Mouse (Mus musculus) embryo, embryonic 10 days (tissue): ENCODE measurements at regions not wholly inside any gene's neighbourhood (a gene's known extent, or its start where the extent isn't known, plus 50 kb on each side); places are given as distances from the start of the nearest gene placed in this dataset.

ENCODE experiments used
- DNase-seq: peaks from one replicate; pipeline ENCODE4 v3.0.0-alpha.2; 2015; ENCODE audit warnings: low spot score

DNA sequence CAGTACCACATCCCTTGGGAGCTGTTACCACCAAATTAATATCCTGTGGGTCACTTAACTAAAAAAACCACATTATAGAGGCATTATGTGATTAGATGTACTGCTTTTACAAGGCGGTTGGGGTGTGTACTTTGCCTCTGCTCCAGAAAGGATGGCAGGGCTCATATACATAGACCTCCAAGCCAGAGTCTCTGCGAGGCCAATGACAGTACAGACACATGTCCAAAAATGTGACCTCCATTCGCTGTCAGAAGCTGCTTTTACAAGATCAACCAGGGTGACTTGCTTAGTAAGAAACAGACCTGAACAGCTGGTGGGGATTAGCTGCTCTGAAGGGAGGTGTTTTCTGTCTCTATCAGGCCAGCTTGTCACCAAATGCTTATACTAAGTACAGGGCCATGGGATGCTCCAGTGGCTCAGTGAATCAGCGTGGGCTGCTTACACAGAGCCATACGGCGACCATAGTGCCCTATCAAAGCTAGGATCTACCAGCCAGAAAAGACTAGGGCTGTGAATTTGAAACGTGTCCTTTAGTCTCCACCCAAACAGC is 433.0 kb upstream of the Atp11b start:
- DNase-seq, result no peak

DNA sequence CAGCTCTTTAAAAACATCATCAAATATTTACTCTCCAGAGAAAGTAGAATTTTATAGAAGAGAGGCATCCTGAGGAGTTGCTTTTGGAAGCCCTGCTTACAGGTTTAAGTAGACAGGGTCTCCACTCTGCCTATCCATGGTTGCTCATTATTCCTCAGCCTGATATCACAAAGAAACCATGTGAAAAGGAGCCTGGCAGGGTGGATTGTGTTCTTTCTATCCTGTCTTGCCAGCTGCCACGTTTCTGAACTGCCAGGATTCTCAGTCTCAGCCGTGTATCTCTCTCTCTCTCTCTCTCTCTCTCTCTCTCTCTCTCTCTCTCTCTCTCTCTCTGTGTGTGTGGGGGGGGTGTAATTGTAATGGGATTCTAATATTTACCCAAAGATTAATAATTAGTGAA is 431.9 kb upstream of the Atp11b start:
- DNase-seq, result no peak

DNA sequence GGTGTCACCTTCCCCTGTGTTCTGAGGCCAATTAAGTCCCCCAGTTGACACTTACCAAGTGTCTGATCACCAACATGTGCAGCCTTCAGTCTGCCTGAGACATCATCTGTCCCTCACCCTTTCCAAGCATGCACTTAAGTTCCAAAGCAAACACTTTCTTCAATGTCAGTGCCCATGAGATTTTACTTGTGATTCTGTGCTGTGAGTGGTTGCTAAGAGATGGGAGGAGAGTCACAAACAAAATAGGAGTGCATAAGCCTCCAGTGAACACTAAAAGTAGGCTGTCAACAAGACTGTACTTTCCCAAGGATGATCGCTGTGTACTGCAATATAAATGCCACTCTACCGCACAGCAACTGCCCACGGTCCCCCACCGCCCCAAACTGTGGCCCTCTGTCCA is 431.0 kb upstream of the Atp11b start:
- DNase-seq, result no peak

DNA sequence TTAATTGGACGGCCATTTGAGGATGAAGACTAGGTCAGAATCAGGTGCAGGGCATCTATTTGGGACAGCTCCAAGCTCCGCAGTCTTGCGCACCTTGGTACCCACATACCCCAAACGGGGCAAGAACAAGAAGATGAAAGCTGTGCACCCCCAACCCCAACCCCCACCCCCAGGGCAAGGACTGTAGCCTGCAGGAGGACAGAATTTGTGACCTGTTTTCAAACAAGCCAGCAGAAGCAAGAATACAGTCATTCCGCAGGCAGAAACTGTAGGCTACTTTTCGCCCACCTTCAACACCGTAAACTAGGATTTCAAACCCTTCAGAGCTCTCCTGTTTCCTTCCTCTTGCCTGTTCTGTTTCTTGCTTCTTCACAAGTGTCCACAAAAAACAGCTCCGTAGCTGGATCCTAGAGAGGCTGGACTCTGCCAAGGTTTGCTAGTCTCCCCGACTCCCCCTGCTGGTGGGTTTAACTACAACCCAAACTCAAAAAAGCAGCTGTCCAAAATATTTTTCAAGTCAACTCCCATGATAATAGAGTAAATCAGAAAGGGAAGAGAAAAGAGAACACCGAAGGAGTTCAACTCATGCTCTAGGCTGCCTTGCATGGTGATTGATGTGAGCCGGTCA is 430.3 kb upstream of the Atp11b start:
- peak; percentile 73 for DNase-seq

DNA sequence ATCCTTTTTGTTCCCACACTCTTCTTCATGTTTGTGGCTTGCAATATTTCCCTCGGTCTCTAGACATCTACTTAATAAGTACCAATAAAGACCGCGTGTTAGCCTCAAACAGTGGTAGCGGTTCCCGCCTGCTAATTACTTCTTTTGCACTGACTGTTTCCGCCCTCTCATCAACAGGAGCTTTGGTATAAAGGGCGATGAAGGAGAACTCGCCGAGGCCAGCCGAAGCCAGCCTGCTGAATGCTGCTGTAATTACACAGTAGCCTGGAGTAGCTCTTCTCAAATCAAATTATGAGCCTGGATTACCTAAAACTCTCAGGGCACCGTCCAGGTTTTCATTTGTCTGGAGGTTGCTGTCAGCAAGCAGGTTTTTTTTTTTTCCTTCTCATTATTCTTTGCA is 429.7 kb upstream of the Atp11b start:
- peak; percentile 51 for DNase-seq

DNA sequence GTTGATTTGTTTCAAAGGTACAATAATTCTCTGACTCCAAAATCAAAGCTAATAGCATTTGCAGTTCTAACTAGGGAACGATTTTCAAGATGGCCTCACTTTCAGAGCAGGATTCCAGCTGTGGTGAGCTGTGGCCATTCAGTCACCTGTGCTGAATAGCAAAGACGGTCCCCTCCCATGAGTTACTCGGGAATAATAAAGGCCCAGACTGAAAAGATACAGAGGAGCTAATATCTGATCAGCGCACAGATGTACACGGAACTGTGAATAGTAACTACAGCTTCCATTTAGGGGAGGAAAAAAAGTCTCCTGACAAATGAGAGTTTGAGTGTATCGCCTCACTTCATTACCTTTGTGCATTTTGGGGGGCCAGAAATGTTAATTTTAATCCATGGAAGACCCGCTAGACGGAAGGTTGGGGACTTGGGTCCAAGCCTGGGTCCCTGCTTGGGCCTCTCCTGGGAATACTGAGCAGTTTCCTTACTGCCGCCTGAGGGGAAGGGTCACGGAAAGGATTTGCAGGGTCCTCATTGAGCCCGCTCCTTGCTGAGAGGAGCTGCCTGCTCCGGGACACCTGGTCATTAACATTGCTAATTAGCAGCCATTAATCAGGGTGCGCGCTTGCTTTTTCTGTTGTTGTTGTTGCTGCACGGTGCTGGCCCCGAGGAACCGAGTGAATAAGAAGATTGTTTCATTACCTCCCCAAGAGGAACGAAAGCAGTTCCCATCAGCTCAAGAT is 421.2 kb upstream of the Atp11b start:
- DNase-seq, result peak; percentile 55

DNA sequence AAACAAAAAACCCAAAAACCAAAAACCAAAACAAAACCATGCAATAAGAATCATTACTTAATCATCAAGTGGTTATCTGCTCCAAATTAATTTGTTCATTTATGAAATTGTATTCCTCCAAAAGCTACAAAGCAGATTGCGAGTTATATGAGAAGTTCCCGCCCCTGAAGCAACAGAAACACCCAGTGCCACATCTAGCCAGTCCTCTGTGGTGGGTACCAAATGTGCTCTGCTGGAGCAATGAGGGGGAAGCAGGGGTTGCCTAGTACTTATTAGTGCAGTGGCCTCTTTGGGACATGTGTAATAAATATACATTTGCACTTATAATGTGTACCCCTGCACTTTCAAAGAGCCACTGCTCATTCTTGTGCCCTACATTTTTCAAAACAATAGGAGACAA is 419.9 kb upstream of the Atp11b start:
- no peak for DNase-seq

DNA sequence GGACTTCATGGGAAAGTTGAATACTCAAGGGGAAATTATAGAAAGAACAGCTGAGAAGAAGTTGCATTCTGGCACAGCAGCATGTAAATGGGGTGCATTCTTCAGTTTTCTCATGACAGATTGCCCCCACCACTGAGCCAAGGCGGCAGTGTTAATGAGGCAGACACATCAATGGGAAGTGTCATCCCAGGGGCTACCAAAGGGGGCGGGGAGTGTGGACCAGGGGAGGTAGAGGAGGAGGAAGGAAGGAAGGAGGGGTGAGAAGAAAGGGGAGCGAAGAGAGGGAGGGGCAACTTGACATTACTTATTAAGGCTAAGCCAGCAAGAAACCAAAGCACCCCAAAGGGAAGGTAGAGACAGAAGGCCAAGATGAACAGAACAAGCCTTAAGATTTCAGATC is 419.4 kb upstream of the Atp11b start:
- no peak for DNase-seq

DNA sequence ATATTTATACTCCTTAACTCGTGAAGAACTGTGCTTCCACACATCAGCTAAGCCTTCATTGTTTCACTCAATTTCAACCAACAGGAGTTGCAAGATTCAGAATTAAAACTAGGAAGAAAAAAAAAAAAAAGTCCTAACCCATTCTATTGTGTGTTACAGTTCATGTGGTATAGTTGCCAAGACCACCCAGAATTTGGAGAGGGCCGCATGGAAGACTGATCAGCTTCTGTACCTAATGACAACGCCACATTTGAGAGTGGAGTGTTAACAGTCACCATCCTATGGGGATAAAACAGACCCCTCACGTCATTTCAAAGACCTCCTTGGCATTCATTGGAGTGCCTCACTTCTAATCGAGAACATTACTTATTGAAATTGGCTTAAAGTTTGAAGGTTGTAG is 418.1 kb upstream of the Atp11b start:
- no peak for DNase-seq

DNA sequence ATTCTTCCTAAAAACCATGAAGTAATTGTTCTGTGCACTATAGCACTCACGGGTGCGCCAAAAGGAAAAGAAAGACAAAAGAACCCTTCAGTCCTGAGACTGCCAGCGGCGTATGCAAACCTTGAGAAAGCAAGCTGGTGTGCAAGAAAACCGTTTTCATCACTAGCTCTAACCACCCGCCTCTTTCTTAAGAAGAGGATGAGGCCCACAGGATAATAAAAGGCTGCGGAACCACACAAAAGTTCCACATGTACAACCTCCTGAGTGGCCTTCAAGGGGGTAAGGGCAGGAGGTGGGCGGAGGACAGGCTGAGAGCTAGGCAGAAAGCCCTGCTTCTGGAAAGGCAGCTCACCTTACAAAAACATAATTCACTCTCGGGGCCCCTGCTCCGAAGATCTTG is 413.4 kb upstream of the Atp11b start:
- peak; percentile 70 for DNase-seq

DNA sequence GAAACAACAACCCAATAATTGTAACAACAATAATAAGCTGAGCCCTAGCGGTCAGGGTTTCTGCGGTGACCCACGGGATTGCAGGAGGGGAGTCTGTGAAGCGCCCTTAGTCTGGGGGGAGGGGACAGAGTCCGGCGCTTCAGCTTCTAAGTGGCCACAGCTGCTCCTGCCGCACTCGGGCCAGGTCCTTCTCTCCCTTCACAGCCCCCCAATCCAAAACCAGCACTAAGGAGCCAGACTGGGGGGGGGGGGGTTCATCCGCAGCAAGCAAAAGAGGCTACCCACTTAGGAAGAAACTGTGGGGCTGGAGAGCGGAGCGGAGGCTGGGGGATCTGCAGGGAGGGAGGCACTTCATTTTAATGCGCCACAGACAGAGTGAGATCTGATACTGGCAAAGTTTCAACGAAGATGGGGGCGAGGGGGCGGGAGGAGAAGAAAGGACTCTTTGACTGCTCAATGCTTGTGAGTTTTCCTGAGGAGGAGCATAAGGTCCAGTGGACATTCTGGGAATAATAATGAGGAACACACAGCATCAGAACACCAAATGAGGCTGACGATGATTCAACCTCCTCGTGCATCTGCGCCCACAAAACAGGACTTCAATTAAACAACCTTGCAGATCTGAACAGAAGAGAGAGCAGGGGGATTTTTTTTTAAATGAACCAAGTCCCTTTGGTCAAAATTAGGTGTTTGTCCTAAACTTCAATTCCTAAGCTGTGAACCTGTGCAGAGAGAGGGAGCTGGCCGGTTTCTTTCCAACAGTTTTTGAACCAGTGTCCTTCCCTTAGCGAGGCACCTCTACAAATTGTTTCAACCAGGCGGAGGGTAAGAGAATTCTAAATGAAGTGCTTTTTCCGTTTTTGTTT is 412.7 kb upstream of the Atp11b start:
- peak; percentile 83 for DNase-seq

DNA sequence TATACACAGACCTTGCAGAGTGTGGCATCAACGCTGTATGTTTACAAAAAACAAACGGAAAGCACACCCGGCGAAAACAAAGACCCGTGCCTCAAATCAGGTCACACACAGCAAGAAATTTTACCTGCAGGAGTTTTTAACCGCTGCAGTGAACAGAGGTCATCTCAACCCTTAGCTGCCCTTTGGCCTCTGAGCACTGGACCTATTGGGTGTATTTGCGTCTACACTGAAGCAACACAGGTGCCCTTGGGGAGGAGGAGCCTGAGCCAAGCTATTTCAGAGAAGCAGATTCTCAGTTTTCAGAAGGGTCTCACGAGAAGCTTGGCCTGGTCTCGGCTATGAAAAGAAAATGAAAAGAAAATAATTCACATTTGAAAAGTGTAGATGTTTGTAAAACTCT is 412.1 kb upstream of the Atp11b start:
- peak; percentile 54 for DNase-seq

DNA sequence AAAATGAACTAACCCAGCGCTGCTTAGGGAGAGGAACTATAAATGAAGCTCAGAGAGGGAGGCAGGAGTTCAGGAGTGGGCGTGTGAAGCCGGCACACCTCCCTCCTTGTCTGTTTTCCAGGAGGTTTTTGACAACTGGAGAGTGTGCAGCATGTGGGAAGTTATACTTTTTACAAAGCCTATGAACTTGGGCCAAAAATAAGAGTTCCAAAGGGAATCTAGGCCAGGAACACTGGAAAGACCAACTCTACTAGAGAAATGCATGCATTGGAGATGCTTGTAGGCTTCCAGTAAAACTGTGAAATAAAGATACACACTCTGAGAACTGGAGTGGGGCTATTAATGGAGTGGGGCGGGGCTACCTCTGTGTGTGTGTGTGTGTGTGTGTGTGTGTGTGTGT is 411.3 kb upstream of the Atp11b start:
- no peak for DNase-seq

DNA sequence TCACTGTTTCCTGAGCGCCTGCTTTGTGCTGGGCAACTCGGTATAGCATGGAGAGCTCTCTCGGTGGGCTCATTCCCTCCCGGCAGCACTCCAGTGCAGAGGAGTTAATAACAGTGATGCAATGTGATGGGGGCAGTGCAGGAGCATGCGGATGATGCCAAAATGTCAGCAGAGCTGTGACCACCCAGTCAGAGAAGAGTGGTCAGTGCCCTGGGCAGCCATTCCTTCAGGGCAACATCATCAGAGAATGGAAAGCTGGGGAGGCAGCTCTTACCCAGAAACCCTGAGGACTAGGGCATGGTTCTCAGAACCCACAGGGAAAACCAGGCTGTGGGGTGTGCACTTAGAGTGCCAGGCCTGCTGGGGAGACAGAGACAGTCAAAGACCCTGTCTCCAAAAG is 410.0 kb upstream of the Atp11b start:
- no peak for DNase-seq

DNA sequence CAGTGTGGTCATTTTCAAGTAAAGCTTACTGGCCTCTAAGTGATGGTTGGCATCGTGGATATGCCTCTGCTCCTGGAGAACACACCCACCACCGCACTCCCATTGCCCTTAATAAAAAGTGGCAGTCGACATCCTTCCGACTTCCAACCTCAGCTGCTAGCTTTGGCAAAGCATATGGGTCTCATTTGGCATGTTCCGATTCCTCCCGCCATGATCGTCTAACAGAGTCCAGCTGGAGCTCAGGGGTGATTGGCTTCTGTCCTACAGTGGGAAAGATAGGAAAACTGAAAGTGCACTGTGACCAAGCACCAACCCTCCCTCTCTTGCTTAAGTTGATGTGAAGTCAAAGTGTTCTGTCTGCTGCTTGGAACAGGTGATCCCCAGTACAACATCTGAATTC is 404.8 kb upstream of the Atp11b start:
- DNase-seq, result no peak

DNA sequence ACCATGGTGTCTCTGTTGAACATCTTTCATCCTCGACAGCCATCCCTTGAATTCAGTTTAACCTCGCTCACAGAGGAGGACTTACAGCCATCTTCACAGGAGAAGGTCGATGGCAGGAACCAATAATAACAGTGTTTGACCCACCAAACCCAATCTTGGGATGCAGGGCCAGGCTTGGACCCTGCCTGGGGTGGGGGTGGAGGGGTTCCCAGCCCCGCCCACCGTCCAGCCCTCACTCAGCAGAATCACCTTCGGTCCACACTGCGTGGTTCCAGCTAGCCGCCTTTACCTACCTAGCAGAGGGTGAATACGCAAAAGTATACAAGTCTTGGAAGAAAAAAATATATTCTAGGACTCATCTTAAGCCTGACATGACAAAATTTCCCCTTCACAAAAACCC is 400.5 kb upstream of the Atp11b start:
- no peak for DNase-seq

DNA sequence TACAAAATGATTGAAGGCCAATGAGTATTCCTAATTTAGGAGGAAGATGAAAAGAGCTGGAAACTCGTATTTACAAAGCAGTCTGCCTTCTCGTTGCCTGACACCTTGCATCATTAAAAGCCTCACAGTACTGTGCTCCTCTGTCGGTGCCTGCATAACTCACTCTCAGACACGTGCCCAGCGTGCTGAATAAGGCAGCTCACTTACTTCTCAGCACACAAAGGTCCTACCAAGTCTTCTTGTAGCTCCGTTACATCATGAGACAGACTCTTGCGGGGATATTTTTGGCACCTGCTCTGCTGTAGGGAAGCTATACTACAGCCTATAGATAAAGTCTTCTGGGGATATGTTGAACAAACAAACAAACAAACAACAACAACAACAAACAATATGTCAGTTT is 400.0 kb upstream of the Atp11b start:
- DNase-seq, result no peak

DNA sequence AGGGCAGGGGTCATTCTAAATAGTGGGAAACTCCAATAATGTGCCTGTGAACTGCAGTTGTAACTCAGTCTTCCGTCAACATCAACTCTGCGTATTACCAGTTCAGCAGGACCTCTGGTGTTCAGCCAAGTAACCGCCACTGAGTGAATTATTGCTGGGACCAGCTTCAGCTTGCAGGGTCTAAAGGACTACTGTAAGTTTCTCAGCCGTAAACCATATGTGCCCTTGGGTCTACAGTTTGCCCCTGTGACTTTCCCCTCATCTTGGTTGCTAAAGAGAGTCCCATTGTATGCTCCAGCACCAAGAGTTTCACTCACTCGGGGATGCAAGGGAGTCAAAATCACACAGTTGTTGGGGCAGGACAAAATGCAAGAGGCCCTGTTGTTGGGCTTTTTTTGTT is 399.6 kb upstream of the Atp11b start:
- no peak for DNase-seq

DNA sequence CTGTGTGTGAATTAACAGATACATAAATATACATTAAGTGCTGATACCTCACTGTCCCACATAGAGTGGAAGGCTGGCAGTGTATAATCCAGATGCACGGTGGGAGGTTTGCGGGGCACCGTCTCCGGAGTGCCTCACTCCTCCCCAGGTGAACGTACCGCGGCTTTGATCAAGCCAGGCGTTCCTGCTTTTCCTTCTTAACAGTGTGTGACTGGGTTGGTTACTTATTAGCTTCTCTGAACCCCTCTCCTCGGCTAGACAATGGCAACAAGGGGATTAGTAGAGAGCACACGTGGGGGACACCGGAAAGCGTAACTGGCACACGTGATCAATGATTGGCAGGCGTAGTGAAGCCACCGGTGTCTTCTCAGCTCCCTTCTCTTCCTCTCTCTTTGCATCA is 396.8 kb upstream of the Atp11b start:
- DNase-seq, result no peak

DNA sequence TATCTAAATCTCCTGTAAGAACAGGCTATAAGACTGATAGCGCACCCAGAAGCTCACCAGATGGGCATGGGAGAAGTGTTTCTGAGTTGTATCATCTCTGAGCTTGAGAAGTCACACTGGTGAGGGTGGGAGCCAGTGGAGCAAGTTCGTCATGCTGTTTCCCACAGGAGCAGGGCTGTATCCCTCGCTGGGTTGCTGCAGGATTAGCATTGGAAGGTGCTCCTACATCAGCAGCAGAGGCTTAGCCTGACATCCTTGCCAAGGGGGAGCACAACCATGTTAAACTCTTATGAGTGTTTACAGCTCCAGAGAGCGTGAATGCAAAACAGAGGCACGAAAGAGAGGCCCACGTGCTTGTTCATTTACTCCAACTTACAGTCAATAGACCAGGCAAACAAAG is 395.4 kb upstream of the Atp11b start:
- no peak for DNase-seq

DNA sequence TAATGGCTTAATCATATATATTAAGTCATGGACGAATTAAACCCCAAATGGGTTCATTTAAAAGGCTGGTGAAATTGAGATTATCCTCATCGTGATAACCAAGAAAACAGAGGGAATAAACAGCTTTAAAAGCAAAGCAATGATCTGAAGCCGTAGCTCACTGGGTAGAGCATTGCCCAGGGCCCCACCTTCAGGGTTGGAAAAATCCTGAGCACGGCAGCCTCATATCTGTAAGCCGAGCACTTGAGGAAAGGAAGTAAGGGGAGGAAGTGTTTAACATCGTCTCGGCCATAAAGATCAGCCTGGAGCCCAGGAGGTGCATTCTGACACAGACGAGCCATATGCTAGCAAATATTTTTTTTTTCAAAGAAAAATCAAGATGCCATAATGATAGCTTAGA is 394.6 kb upstream of the Atp11b start:
- no peak for DNase-seq

DNA sequence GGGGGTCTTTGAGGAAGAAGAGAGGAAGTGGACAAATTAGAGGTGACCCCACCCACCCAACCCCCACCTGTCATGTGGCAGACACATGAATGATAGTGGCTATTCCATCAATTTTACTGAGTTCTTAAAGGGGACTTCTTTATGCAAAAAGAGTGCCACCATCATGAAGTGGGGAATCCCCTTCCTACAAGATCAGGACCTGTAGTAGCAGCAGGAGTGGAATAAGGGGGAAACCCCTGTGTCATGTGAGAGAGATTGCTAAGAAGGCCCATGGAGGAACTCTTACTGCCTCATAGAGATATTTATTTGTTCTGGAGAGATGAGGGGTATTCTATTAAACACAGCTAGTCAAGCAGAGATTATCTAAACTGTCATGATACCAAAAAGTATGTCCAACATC is 393.4 kb upstream of the Atp11b start:
- no peak for DNase-seq

DNA sequence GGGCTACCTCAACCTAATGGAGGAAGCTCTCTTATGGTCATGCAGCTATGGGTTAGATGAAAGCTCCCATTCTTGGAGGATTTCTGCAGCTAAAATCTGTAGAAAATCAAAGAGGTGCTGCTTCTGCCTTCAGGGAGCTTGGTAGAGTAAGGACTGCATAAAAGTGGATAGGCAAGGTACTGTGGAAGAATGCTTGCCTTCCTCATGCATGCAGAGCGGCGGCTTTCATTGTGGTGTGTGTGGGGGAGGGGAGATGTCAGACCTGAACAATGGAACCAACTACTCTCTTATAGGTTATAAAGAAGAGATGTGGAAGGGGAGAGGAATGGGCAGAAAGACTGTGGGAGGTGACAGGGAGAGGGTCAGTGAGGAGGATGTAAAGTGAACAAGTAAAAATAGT is 392.8 kb upstream of the Atp11b start:
- no peak for DNase-seq
